Mouse (Mus musculus): ENCODE measurements around the gene Cnot6.

Cnot6 gene

GRCm38 (mm10) chr11:49654651-49655050 is 57.9 kb downstream of the Cnot6 start:
- DNase-seq (ENCODE audit: low read depth, low spot score): no peak

- no peak for DNase-seq (ENCODE audit: low read depth, low spot score)
Measured at GRCm38 (mm10) chr11:49653079-49653408, 59.5 kb downstream of the Cnot6 start.

- peak; percentile 56 for DNase-seq (ENCODE audit: low read depth, low spot score)
Measured at GRCm38 (mm10) chr11:49652401-49653078, 60.0 kb downstream of the Cnot6 start.

GRCm38 (mm10) chr11:49651762-49652322 is 60.7 kb downstream of the Cnot6 start:
- DNase-seq (ENCODE audit: low read depth, low spot score): no peak

GRCm38 (mm10) chr11:49650994-49651761 is 61.3 kb downstream of the Cnot6 start:
- no peak for DNase-seq (ENCODE audit: low read depth, low spot score)

- DNase-seq (ENCODE audit: low read depth, low spot score): peak; percentile 13
Measured at GRCm38 (mm10) chr11:49650113-49650993, 62.2 kb downstream of the Cnot6 start.

- DNase-seq (ENCODE audit: low read depth, low spot score): no peak
Measured at GRCm38 (mm10) chr11:49645677-49646076, 66.8 kb downstream of the Cnot6 start.

- DNase-seq (ENCODE audit: low read depth, low spot score): no peak
Measured at GRCm38 (mm10) chr11:49636449-49636848, 76.1 kb downstream of the Cnot6 start.

GRCm38 (mm10) chr11:49635671-49636070 is 76.9 kb downstream of the Cnot6 start:
- DNase-seq (ENCODE audit: low read depth, low spot score): no peak

- no peak for DNase-seq (ENCODE audit: low read depth, low spot score)
Measured at GRCm38 (mm10) chr11:49634101-49634500, 78.4 kb downstream of the Cnot6 start.

GRCm38 (mm10) chr11:49632256-49632655 is 80.3 kb downstream of the Cnot6 start:
- no peak for DNase-seq (ENCODE audit: low read depth, low spot score)

GRCm38 (mm10) chr11:49631154-49631553 is 81.4 kb downstream of the Cnot6 start:
- DNase-seq (ENCODE audit: low read depth, low spot score): no peak

- no peak for DNase-seq (ENCODE audit: low read depth, low spot score)
Measured at GRCm38 (mm10) chr11:49626748-49627147, 85.8 kb downstream of the Cnot6 start.

- DNase-seq (ENCODE audit: low read depth, low spot score): no peak
Measured at GRCm38 (mm10) chr11:49625863-49626262, 86.7 kb downstream of the Cnot6 start.

GRCm38 (mm10) chr11:49624156-49624555 is 88.4 kb downstream of the Cnot6 start:
- no peak for DNase-seq (ENCODE audit: low read depth, low spot score)

GRCm38 (mm10) chr11:49621953-49622352 is 90.6 kb downstream of the Cnot6 start:
- DNase-seq (ENCODE audit: low read depth, low spot score): no peak
